Mouse (Mus musculus) spleen, adult 12 weeks (tissue): ENCODE results near the gene 2810459M11Rik.
A peak's percentile ranks its signal among the peaks of the same experiment; 100 is the strongest.

Experiments
- DNase-seq: peaks from one replicate; pipeline ENCODE4 v3.0.0; 2022; ENCODE audit warnings: low spot score

The 2810459M11Rik gene

DNA sequence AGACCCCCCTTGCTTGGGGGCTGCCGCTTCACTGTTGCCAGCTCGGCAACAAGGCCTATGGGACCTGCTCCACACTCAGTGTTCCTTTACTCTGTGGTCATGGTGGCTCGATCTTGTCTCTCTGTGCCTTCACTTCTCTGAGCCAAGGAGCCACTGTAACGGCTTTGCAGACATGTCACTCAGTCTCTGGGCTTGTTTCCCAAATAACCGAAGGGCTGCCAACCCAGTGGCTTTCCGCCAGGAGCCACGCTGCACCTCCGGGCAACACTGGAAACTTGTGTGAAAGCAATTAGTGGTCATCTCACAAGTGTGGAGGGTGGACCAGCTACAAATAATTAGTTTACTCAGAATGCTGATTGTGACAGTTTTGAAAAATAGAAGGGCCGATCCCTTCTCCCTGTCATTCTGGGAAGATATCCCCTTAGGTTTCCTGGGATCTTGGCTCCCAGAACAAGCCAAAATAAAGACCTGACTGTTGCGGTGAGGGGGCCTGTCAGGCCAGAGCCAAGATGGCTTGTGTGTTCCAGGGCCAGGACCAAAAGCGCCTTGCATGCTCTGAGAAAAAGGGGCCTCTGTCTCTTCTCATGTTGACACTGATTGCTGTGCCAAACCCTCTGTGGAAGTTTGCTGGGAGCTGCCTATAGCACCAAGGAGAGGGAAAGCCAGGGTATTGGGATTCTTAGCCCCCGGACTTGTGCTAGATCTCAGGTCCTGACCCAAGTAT is 7.7 kb downstream of the 2810459M11Rik start:
- DNase-seq, result no peak

DNA sequence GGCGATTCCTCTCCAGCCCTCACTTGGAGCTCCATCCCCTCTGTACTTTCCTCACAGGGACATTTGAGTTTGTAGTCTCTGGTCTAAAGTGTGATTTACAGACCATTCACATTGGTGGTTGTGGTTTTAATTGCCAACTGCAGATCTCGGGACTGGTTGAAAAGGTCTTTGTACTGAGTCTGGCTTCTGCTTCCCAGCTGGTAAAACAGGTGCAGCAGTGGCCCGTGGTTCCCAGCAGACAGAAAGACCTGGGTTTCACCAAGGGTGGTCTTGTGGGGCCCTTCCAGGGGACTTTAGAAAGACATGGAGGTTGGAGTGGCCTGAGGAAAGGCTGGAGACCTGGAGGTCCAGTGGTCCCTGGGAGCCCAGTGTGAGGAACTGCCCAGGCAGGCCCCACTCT is 9.3 kb downstream of the 2810459M11Rik start:
- DNase-seq, result no peak

GRCm38 (mm10) chr1:86056284-86056683 is 10.6 kb downstream of the 2810459M11Rik start:
- DNase-seq, result no peak

- DNase-seq, result peak; percentile 76
These were observed 13.4 kb downstream of the 2810459M11Rik start for GRCm38 (mm10) chr1:86058856-86059769.

DNA sequence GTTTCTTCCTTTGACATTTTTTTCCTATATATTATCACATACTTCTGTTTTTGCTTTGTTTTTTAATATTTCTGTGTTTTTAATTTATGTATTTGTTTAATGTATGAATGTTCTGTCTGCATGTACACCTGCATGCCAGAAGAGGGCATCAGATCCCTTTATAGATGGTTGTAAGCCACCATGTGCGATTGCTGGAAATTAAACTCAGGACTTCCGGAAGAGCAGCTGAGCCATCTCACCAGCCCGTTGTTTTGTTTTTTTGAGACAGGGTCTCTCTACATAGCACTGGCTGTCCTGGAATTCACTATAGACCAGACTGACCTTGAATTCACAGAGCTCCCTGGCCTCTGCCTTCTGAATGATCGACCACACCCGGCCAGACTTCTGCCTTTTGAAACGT is 16.9 kb downstream of the 2810459M11Rik start:
- no peak for DNase-seq

GRCm38 (mm10) chr1:86064271-86064991 is 18.8 kb downstream of the 2810459M11Rik start, which contains the start of gene Psmd1:
TSS of gene Psmd1 (plus strand) at chr1:86064387.
- DNase-seq, result peak; percentile 88

- no peak for DNase-seq
These were observed 30.9 kb downstream of the 2810459M11Rik start for GRCm38 (mm10) chr1:86076565-86076964.

DNA sequence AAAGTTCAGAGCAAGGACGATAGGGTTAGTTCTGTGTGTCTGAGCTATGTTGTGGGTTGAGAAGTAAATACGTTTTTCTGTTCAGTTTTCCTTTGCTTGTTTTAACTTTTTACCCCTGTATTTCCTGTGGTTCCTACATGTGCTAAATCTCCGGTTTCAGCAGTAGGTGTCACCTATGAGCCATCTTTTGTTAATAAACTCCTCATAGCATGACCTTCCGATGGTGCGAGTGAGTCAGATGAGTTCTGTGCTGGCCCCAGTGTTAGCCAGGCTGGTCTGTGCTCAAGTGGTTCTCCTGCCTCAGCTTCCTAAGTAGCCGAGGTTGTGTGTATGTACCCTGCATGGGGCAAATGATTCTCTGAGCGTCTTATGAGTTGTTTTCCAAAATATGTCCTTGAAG is 48.8 kb downstream of the 2810459M11Rik start:
- DNase-seq, result no peak

DNA sequence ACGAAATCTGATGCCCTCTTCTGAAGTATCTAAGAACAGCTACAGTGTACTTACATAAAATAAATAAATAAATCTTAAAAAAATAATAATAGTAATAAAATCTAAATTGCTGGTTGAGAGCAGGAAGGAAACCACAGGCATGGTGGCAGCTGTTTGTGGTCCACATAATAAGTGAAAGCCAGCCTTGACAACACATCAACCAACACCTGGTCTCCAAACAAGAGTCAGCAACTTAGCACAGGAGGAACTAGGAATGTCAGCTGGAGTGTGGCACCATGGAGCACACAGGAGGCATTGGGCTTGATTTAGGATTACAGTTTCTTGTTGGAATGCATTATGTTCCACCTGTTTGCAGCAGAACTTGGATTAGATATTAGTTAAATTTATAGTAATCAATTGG is 59.4 kb downstream of the 2810459M11Rik start:
- DNase-seq, result no peak
